Mouse (Mus musculus) CH12.LX (cell line): Measurements from ENCODE around the gene Macrod2. TPM values are rescaled to one million over a fixed set of nuclear protein-coding genes. Genes with fewer than 3 reads are reported as not detected.

Source experiments
- DNase-seq: peaks from one replicate; pipeline ENCODE4 v3.0.0-alpha.2; 2013; ENCODE audit errors: extremely low read depth
- H3K27ac ChIP-seq: 2 replicates; pipeline ENCODE4 v1.5.1; 2012; ENCODE audit warnings: low read depth, mild to moderate bottlenecking, control low read depth, moderate library complexity; ENCODE audit not compliant: insufficient read depth
- H3K27me3 ChIP-seq: replicated peaks from 2 replicates; pipeline ENCODE3; 2012; ENCODE audit warnings: inconsistent platforms
- H3K36me3 ChIP-seq, 2 experiments: replicated peaks in 1 of 2; 2 replicates each; pipeline versions ENCODE3 to v1.6.1; 2012; ENCODE audit warnings: inconsistent platforms in 1 of 2, low read length in 1 of 2, mild to moderate bottlenecking in 1 of 2, mixed read lengths in 1 of 2, moderate library complexity in 1 of 2; ENCODE audit not compliant: control insufficient read depth in 1 of 2, insufficient read depth in 1 of 2
- H3K4me1 ChIP-seq, 2 experiments: 2 replicates each; pipeline ENCODE4 v1.6.1; 2012; ENCODE audit warnings: inconsistent platforms in 1 of 2, moderate library complexity in 1 of 2; ENCODE audit not compliant: insufficient read depth in 2 of 2, control insufficient read depth in 1 of 2
- H3K4me2 ChIP-seq: 2 replicates; pipeline ENCODE4 v1.6.1; 2012; ENCODE audit warnings: low read depth, mild to moderate bottlenecking, control low read depth; ENCODE audit not compliant: poor library complexity, insufficient read depth, severe bottlenecking
- H3K4me3 ChIP-seq, 3 experiments: fragments of 150-350 bp in 1 of 3; sonication (generic) in 1 of 3; replicated peaks in 1 of 3; 2 replicates each; pipeline versions ENCODE3 to v1.5.1; 2011 to 2012; ENCODE audit warnings: low read depth in 2 of 3, low read length in 2 of 3, mild to moderate bottlenecking in 2 of 3, moderate library complexity in 2 of 3, control low read depth in 1 of 3, improper control_type of control experiment in 1 of 3, inconsistent platforms in 1 of 3, mixed read lengths in 1 of 3; ENCODE audit not compliant: poor library complexity in 1 of 3
- H3K79me2 ChIP-seq: replicated peaks from 2 replicates; pipeline ENCODE4 v1.6.1; 2012; ENCODE audit warnings: mild to moderate bottlenecking, moderate library complexity; ENCODE audit not compliant: control insufficient read depth, poor library complexity, insufficient read depth, severe bottlenecking; ENCODE audit errors: extremely low read depth
- H3K9ac ChIP-seq: 2 replicates; pipeline ENCODE4 v1.6.1; 2012; ENCODE audit warnings: low read depth, mild to moderate bottlenecking, control low read depth, moderate library complexity; ENCODE audit not compliant: insufficient read depth
- H3K9me3 ChIP-seq: replicated peaks from 2 replicates; pipeline ENCODE3; 2012; ENCODE audit warnings: low read length, inconsistent platforms, mixed read lengths
- CHD2 ChIP-seq: IDR thresholded peaks from 2 replicates; pipeline ENCODE4 v1.6.1; 2011; ENCODE audit warnings: low read length, improper control_type of control experiment
- CTCF ChIP-seq, 2 experiments: IDR thresholded peaks in 1 of 2; conservative IDR thresholded peaks in 1 of 2; 2 replicates each; pipeline ENCODE4 v1.5.1; 2011 to 2012; ENCODE audit warnings: low read depth in 2 of 2, low read length in 2 of 2, improper control_type of control experiment in 1 of 2, inconsistent platforms in 1 of 2, mild to moderate bottlenecking in 1 of 2, moderate library complexity in 1 of 2
- E2F4 ChIP-seq: IDR thresholded peaks from 2 replicates; pipeline ENCODE4 v1.6.1; 2011; ENCODE audit warnings: low read depth, low read length, improper control_type of control experiment; ENCODE audit not compliant: insufficient replicate concordance
- ELF1 ChIP-seq: IDR thresholded peaks from 2 replicates; pipeline ENCODE4 v1.6.1; 2014; ENCODE audit warnings: low read depth, mild to moderate bottlenecking, inconsistent platforms, low read length, improper control_type of control experiment
- EP300 ChIP-seq: IDR thresholded peaks from 2 replicates; pipeline ENCODE4 v1.6.1; 2011; ENCODE audit warnings: low read length, improper control_type of control experiment
- ETS1 ChIP-seq: conservative IDR thresholded peaks from 2 replicates; pipeline ENCODE4 v1.6.1; 2012; ENCODE audit warnings: low read depth, mild to moderate bottlenecking, inconsistent platforms, low read length, improper control_type of control experiment, moderate library complexity
- IRF4 ChIP-seq: IDR thresholded peaks from 2 replicates; pipeline ENCODE4 v1.6.1; 2014; ENCODE audit warnings: low read depth, mild to moderate bottlenecking, inconsistent platforms, low read length, improper control_type of control experiment
- JUN ChIP-seq: IDR thresholded peaks from 2 replicates; pipeline ENCODE4 v1.6.1; 2011; ENCODE audit warnings: low read depth, mild to moderate bottlenecking, low read length, improper control_type of control experiment, moderate library complexity; ENCODE audit not compliant: insufficient read depth
- JUND ChIP-seq: conservative IDR thresholded peaks from 2 replicates; pipeline ENCODE4 v1.6.1; 2011; ENCODE audit warnings: low read depth, low read length, improper control_type of control experiment
- KAT2A ChIP-seq: IDR thresholded peaks from 2 replicates; pipeline ENCODE4 v1.6.1; 2012; ENCODE audit warnings: low read length, improper control_type of control experiment, inconsistent platforms; ENCODE audit not compliant: insufficient replicate concordance
- MAFK ChIP-seq: IDR thresholded peaks from 2 replicates; pipeline ENCODE4 v1.6.1; 2011; ENCODE audit warnings: low read length, improper control_type of control experiment; ENCODE audit not compliant: insufficient replicate concordance
- MAZ ChIP-seq: IDR thresholded peaks from 2 replicates; pipeline ENCODE4 v1.6.1; 2012; ENCODE audit warnings: low read depth, mild to moderate bottlenecking, inconsistent platforms, low read length, improper control_type of control experiment, moderate library complexity
- MXI1 ChIP-seq: IDR thresholded peaks from 2 replicates; pipeline ENCODE4 v1.6.1; 2011; ENCODE audit warnings: mild to moderate bottlenecking, low read depth, low read length, improper control_type of control experiment
- NRF1 ChIP-seq: IDR thresholded peaks from 2 replicates; pipeline ENCODE4 v1.6.1; 2014; ENCODE audit warnings: low read depth, mild to moderate bottlenecking, inconsistent platforms, low read length, improper control_type of control experiment, moderate library complexity
- POLR2A ChIP-seq: IDR thresholded peaks from 2 replicates; pipeline ENCODE4 v1.6.1; 2011; ENCODE audit warnings: low read depth, mild to moderate bottlenecking, improper control_type of control experiment, low read length
- POLR2AphosphoS2 ChIP-seq: IDR thresholded peaks from 2 replicates; pipeline ENCODE4 v1.6.1; 2011; ENCODE audit warnings: low read depth, low read length, improper control_type of control experiment
- RAD21 ChIP-seq: IDR thresholded peaks from 2 replicates; pipeline ENCODE4 v1.6.1; 2011; ENCODE audit warnings: low read depth, mild to moderate bottlenecking, low read length, improper control_type of control experiment, moderate library complexity
- SIN3A ChIP-seq: IDR thresholded peaks from 2 replicates; pipeline ENCODE4 v1.6.1; 2012; ENCODE audit warnings: low read length, improper control_type of control experiment, inconsistent platforms
- TBP ChIP-seq: conservative IDR thresholded peaks from 2 replicates; pipeline ENCODE4 v1.6.1; 2011; ENCODE audit warnings: low read depth, low read length, improper control_type of control experiment
- TCF12 ChIP-seq: IDR thresholded peaks from 2 replicates; pipeline ENCODE4 v1.6.1; 2014; ENCODE audit warnings: low read depth, mild to moderate bottlenecking, inconsistent platforms, low read length, improper control_type of control experiment
- UBTF ChIP-seq: IDR thresholded peaks from 2 replicates; pipeline ENCODE4 v1.6.1; 2012; ENCODE audit warnings: low read depth, mild to moderate bottlenecking, inconsistent platforms, low read length, improper control_type of control experiment, moderate library complexity
- USF1 ChIP-seq: IDR thresholded peaks from 2 replicates; pipeline ENCODE4 v1.6.1; 2014; ENCODE audit warnings: low read depth, mild to moderate bottlenecking, inconsistent platforms, low read length, improper control_type of control experiment
- USF2 ChIP-seq: conservative IDR thresholded peaks from 2 replicates; pipeline ENCODE4 v1.6.1; 2011; ENCODE audit warnings: low read depth, low read length, improper control_type of control experiment
- ZNF384 ChIP-seq: IDR thresholded peaks from 2 replicates; pipeline ENCODE4 v1.6.1; 2012; ENCODE audit warnings: low read depth, low read length, improper control_type of control experiment, inconsistent platforms
- dilution Hi-C: fragments of 300-500 bp; cut with MboI; formaldehyde crosslinking; loops from 2 replicates; pipeline ENCODE4 v1.14.3; 2020; ENCODE audit warnings: low sequenced_read_pairs; ENCODE audit not compliant: extremely low pct_unique_long_range_greater_than_20kb, extremely low pct_ligation_motif_present
- in situ Hi-C: fragments of 300-500 bp; cut with MboI; formaldehyde crosslinking; loops from 3 replicates; pipeline ENCODE4 v1.14.3; 2019; ENCODE audit warnings: low sequenced_read_pairs, low pct_ligation_motif_present, low pct_unique_long_range_greater_than_20kb, mixed read lengths
- polyA plus RNA-seq: library from polyadenylated mRNA; unstranded; fragments of >175 nt; gene quantifications from 2 replicates; pipeline ENCODE4 v1.2.1, GENCODE M21; 2012; ENCODE audit warnings: low read depth; ENCODE audit not compliant: insufficient read length
- total RNA-seq, 2 experiments: library from RNA; depleted of rRNA; stranded (reverse); fragments of 300-350 nt in 1 of 2; fragments of >200 nt in 1 of 2; gene quantifications; 2 replicates each; pipeline ENCODE4 v1.2.3; 2012 to 2014

Gene Macrod2
- total and polyA plus RNA-seq, 3 experiments, result not detected

- Histone ChIP-seq H3K9ac (no peak overlapping the region), H3K4me1 (no peaks in the 10 kb centered on the region), H3K27ac (no peak overlapping the region), H3K27me3 (peaks cover 8% of the 10 kb centered on the region), H3K79me2 (no peaks in the 10 kb centered on the region), H3K4me3 (no peak overlapping the region), H3K9me3 (no peaks in the 10 kb centered on the region), H3K4me2 (no peak overlapping the region), H3K36me3 (no peaks in the 10 kb centered on the region)
- no peak for DNase-seq
- in situ Hi-C loops (no loop called here), dilution Hi-C loops (no loop called here)
- TF ChIP-seq CHD2 (no peak), EP300 (no peak), USF1 (no peak), MAZ (no peak), TBP (no peak), UBTF (no peak), IRF4 (no peak)
These were observed 226.7 kb downstream of the Macrod2 start for GRCm38 (mm10) chr2:140621730-140622337.

GRCm38 (mm10) chr2:140653481-140653880, 258.4 kb downstream of the Macrod2 start:
- TF ChIP-seq ETS1, result no peak
- Histone ChIP-seq H3K4me2 (no peak overlapping the region), H3K27me3 (no peaks in the 10 kb centered on the region), H3K4me3 (no peak overlapping the region), H3K4me1 (no peaks in the 10 kb centered on the region), H3K27ac (no peak overlapping the region), H3K9me3 (peaks cover 23% of the 10 kb centered on the region), H3K36me3 (no peaks in the 10 kb centered on the region), H3K9ac (no peak overlapping the region), H3K79me2 (no peaks in the 10 kb centered on the region)
- DNase-seq, result no peak
- in situ Hi-C loops (no loop called here), dilution Hi-C loops (no loop called here)

- Histone ChIP-seq H3K4me2 (no peak overlapping the region), H3K4me3 (no peak overlapping the region), H3K79me2 (no peaks in the 10 kb centered on the region), H3K9me3 (peaks cover 22% of the 10 kb centered on the region), H3K27ac (no peak overlapping the region), H3K4me1 (no peaks in the 10 kb centered on the region), H3K36me3 (no peaks in the 10 kb centered on the region), H3K27me3 (no peaks in the 10 kb centered on the region), H3K9ac (no peak overlapping the region)
- no peak for DNase-seq
- in situ Hi-C loops, result no loop called here
- no peak for TF ChIP-seq ELF1
- TF ChIP-seq MAFK, result no peak
- no peak for TF ChIP-seq RAD21
- TF ChIP-seq JUN, result no peak
- TF ChIP-seq SIN3A, result no peak
- TF ChIP-seq POLR2AphosphoS2, result no peak
- TF ChIP-seq NRF1, result no peak
- TF ChIP-seq E2F4, result no peak
- no peak for TF ChIP-seq ZNF384
- no peak for TF ChIP-seq KAT2A
- no peak for TF ChIP-seq MXI1
- TF ChIP-seq POLR2A, result no peak
- TF ChIP-seq JUND, result no peak
- no peak for TF ChIP-seq TBP
- TF ChIP-seq CTCF (conservative IDR thresholded peaks at IDR 0.05 in 1 of 2, IDR thresholded peaks at IDR 0.05 in 1 of 2; ENCODE audit: low read depth in 2 of 2, low read length in 2 of 2), result no peak
- TF ChIP-seq TCF12, result no peak
- TF ChIP-seq MAZ, result no peak
- no peak for TF ChIP-seq USF2
- TF ChIP-seq EP300, result no peak
- dilution Hi-C loops, result no loop called here
These were observed 258.9 kb downstream of the Macrod2 start for GRCm38 (mm10) chr2:140653978-140654377.
